Mouse (Mus musculus) forebrain, postnatal 0 days (tissue): ENCODE data around the gene Sh2d6. TPM values are rescaled to one million over a fixed set of nuclear protein-coding genes. Genes with fewer than 3 reads are reported as not detected.
"Not testable (repeated sequence)": the region's sequence is repeated elsewhere in the genome, so short reads cannot be mapped to it uniquely, and the experiment has no call there.

Experiments used
- ATAC-seq: fragments of 200-750 bp; cut with Nextera tagmentation; 2 replicates; pipeline ENCODE4 v1.8.0; 2017; ENCODE audit warnings: mild to moderate bottlenecking, moderate library complexity
- DNase-seq: peaks from one replicate; pipeline ENCODE4 v3.0.0-alpha.2; 2015
- H3K27ac ChIP-seq: fragments of 300-500 bp; sonication (generic); 2 replicates; pipeline ENCODE4 v1.5.1; 2014; ENCODE audit warnings: low read depth, mild to moderate bottlenecking, antibody characterized with exemption, low read length, moderate library complexity, mixed read lengths
- H3K27me3 ChIP-seq: fragments of 300-500 bp; sonication (generic); 2 replicates; pipeline ENCODE4 v1.6.1; 2014; ENCODE audit warnings: mild to moderate bottlenecking, low read length, mixed read lengths; ENCODE audit not compliant: insufficient read depth
- H3K36me3 ChIP-seq: fragments of 300-500 bp; sonication (generic); 2 replicates; pipeline ENCODE4 v1.6.1; 2014; ENCODE audit warnings: mild to moderate bottlenecking, moderate library complexity; ENCODE audit not compliant: insufficient read depth
- H3K4me1 ChIP-seq: fragments of 300-500 bp; sonication (generic); 2 replicates; pipeline ENCODE4 v1.6.1; 2014; ENCODE audit warnings: antibody characterized with exemption; ENCODE audit not compliant: insufficient read depth
- H3K4me2 ChIP-seq: fragments of 300-500 bp; sonication (generic); 2 replicates; pipeline ENCODE4 v1.6.1; 2014; ENCODE audit warnings: low read depth, mild to moderate bottlenecking, moderate library complexity
- H3K4me3 ChIP-seq: fragments of 300-500 bp; sonication (generic); 2 replicates; pipeline ENCODE4 v1.5.1; 2014; ENCODE audit warnings: low read depth, low read length, mixed read lengths
- H3K9ac ChIP-seq: fragments of 300-500 bp; sonication (generic); 2 replicates; pipeline ENCODE4 v1.6.1; 2014; ENCODE audit warnings: mild to moderate bottlenecking
- H3K9me3 ChIP-seq: fragments of 300-500 bp; sonication (generic); 2 replicates; pipeline ENCODE4 v1.6.1; 2016; ENCODE audit warnings: low read length
- CTCF ChIP-seq: sonication (generic); IDR thresholded peaks from 2 replicates; pipeline ENCODE4 v1.5.1; 2016; ENCODE audit warnings: antibody characterized with exemption, control low read depth, low read depth
- WGBS: fragments of 180-500 bp; shearing (Covaris S2); extraction: QIAGEN DNeasy Blood & Tissue Kit; methylation state at CpG from one replicate; pipeline ENCODE4 v1.1.7; 2014; 5-methylcytosine and 5-hydroxymethylcytosine counted together
- polyA plus RNA-seq: library from polyadenylated mRNA; unstranded; fragments of >200 nt; fragmentation: Nextera tagmentation; extraction: Ambion mirVana; gene quantifications from 2 replicates; pipeline ENCODE4 v1.2.1, GENCODE M21; 2015
- total RNA-seq: library from RNA; depleted of rRNA; stranded (reverse); fragments of >200 nt; gene quantifications from 2 replicates; pipeline ENCODE4 v1.2.3, GENCODE M21; 2014

The Sh2d6 gene
- total and polyA plus RNA-seq, 2 experiments from 2014 or later: 0.24 to 0.47 TPM

GRCm38 (mm10) chr6:72535165-72535564 lies 13.7 kb upstream of the Sh2d6 start:
- H3K9ac ChIP-seq: no peak overlapping the region
- peak; percentile 90 for TF ChIP-seq CTCF
- WGBS: 4% methylated on average over 9 of the region's 9 CpGs
- H3K36me3 ChIP-seq: no peaks in the 10 kb centered on the region
- H3K4me2 ChIP-seq: peak overlapping the region; percentile 43
- no peak overlapping the region for H3K4me3 ChIP-seq
- H3K27me3 ChIP-seq: no peaks in the 10 kb centered on the region
- ATAC-seq: no peak
- peaks cover 7% of the 10 kb centered on the region; the same call in 1 of the 2 replicates for H3K4me1 ChIP-seq
- peak overlapping the region; percentile 67 for H3K27ac ChIP-seq
- no peaks in the 10 kb centered on the region for H3K9me3 ChIP-seq
- DNase-seq: peak; percentile 91

GRCm38 (mm10) chr6:72534035-72534809 lies 12.7 kb upstream of the Sh2d6 start:
- Histone ChIP-seq H3K9me3 (no peaks in the 10 kb centered on the region), H3K9ac (no peak overlapping the region), H3K36me3 (no peaks in the 10 kb centered on the region), H3K27ac (no peak overlapping the region), H3K27me3 (no peaks in the 10 kb centered on the region), H3K4me2 (no peak overlapping the region), H3K4me3 (no peak overlapping the region), H3K4me1 (peaks cover 7% of the 10 kb centered on the region; the same call in 1 of the 2 replicates)
- DNase-seq (peak; percentile 90), ATAC-seq (peak; percentile 25)
- 34% methylated on average over 9 of the region's 9 CpGs for WGBS
- TF ChIP-seq CTCF: peak; percentile 100

GRCm38 (mm10) chr6:72533555-72533954 lies 12.0 kb upstream of the Sh2d6 start:
- not testable (repeated sequence) for H3K9ac ChIP-seq, ATAC-seq, H3K4me1 ChIP-seq, H3K27ac ChIP-seq, H3K4me2 ChIP-seq, DNase-seq, H3K36me3 ChIP-seq, H3K4me3 ChIP-seq, H3K9me3 ChIP-seq, H3K27me3 ChIP-seq
- WGBS: 31% methylated on average over 1 of the region's 1 CpGs

- DNase-seq (no peak), ATAC-seq (no peak)
- TF ChIP-seq CTCF: no peak
- Histone ChIP-seq H3K9me3 (no peaks in the 10 kb centered on the region), H3K27me3 (no peaks in the 10 kb centered on the region), H3K4me3 (no peak overlapping the region), H3K9ac (no peak overlapping the region), H3K4me2 (no peak overlapping the region), H3K36me3 (no peaks in the 10 kb centered on the region), H3K4me1 (0 out of 2 replicates have a peak, but pooled peaks cover 2% of the 10 kb centered on the region), H3K27ac (no peak overlapping the region)
- WGBS: 66% methylated on average over 4 of the region's 4 CpGs
Observed at GRCm38 (mm10) chr6:72532580-72532979, 11.1 kb upstream of the Sh2d6 start.

GRCm38 (mm10) chr6:72528410-72529151 lies 7.1 kb upstream of the Sh2d6 start:
- Histone ChIP-seq H3K27me3 (no peaks in the 10 kb centered on the region), H3K9me3 (no peaks in the 10 kb centered on the region), H3K27ac (no peak overlapping the region), H3K4me1 (no peaks in the 10 kb centered on the region), H3K9ac (no peak overlapping the region), H3K4me3 (no peak overlapping the region), H3K4me2 (no peak overlapping the region), H3K36me3 (no peaks in the 10 kb centered on the region)
- TF ChIP-seq CTCF: no peak
- WGBS: 72% methylated on average over 10 of the region's 10 CpGs
- ATAC-seq (no peak), DNase-seq (no peak)

GRCm38 (mm10) chr6:72527070-72527469 lies 5.6 kb upstream of the Sh2d6 start:
- H3K27me3 ChIP-seq: no peaks in the 10 kb centered on the region
- no peak overlapping the region for H3K4me2 ChIP-seq
- ATAC-seq: no peak
- 89% methylated on average over 4 of the region's 4 CpGs for WGBS
- H3K9ac ChIP-seq: no peak overlapping the region
- H3K27ac ChIP-seq: no peak overlapping the region
- H3K9me3 ChIP-seq: no peaks in the 10 kb centered on the region
- no peaks in the 10 kb centered on the region for H3K36me3 ChIP-seq
- H3K4me3 ChIP-seq: no peak overlapping the region
- no peak for TF ChIP-seq CTCF
- DNase-seq: no peak
- no peaks in the 10 kb centered on the region for H3K4me1 ChIP-seq

GRCm38 (mm10) chr6:72524160-72524559 lies 2.7 kb upstream of the Sh2d6 start:
- DNase-seq (no peak), ATAC-seq (no peak)
- H3K4me2 ChIP-seq: no peak overlapping the region
- H3K9ac ChIP-seq: no peak overlapping the region
- no peak overlapping the region for H3K27ac ChIP-seq
- no peak for TF ChIP-seq CTCF
- H3K27me3 ChIP-seq: no peaks in the 10 kb centered on the region
- no peaks in the 10 kb centered on the region for H3K9me3 ChIP-seq
- no peak overlapping the region for H3K4me3 ChIP-seq
- no peaks in the 10 kb centered on the region for H3K36me3 ChIP-seq
- WGBS: 77% methylated on average over 2 of the region's 2 CpGs
- peaks cover 13% of the 10 kb centered on the region for H3K4me1 ChIP-seq
